Mouse (Mus musculus) liver, adult 2 months (tissue): ENCODE results near the gene Perm1.

Source experiments
- CTCF ChIP-seq: fragments of 200-500 bp; IDR thresholded peaks from 2 replicates; pipeline ENCODE4 v1.5.1; 2011; ENCODE audit warnings: low read depth, low read length, control low read depth
- POLR2A ChIP-seq: fragments of 200-500 bp; IDR thresholded peaks from 2 replicates; pipeline ENCODE4 v1.6.1; 2011; ENCODE audit warnings: low read length, control low read depth; ENCODE audit not compliant: insufficient read depth; ENCODE audit errors: extremely low read depth

GRCm38 (mm10) chr4:156209963-156210635, 5.6 kb upstream of the Perm1 start:
- no peak for TF ChIP-seq CTCF
- TF ChIP-seq POLR2A = no peak
